Mouse (Mus musculus) T-helper 2 cell (primary cell): ENCODE data around the gene Zbp1.

Experiments
- in situ Hi-C: fragments of 300-600 bp; cut with MboI, MseI; formaldehyde crosslinking; loops from one replicate; pipeline ENCODE4 v1.15.1; 2025; ENCODE audit warnings: high pct_unique_total_duplicates

Gene Zbp1

DNA sequence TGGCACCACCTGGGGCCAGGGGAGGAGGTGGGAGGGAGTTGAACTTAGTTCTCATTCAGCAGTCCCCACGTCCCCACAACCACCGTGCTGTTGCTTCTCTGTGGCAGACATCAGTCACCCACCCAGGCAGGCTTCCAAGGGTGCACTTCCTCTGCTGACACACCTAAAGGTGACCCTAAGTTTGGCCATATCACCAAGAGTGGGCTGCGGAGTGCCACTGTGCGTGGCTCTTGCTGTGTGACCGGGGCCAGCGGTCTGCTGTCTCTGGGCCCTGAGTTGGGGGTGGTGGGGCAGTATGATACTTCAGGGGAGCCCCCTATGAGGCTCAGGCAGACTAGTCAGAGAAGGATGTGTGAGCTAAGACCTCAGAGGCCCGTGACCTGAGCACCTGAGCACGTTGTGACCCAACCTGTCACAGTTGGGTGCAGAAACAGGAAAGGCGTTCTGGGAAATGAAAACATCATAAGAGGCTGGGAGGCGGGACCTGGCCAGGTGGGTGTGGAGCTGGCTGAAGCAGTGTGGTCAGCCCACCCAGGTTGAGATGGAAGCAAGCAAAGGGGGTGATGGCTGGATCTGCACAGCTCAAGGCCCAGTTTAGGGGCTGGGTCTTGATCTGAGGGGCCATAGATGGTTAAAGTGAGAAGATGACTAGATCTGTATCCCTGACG lies 37.9 kb downstream of the Zbp1 start:
- in situ Hi-C loops, result loop anchor here (5.0 kb wide), 2 partner anchors 74 to 371 kb away; no protein-coding TSS in a partner anchor

- in situ Hi-C loops, result loop anchor here (5.0 kb wide), 2 partner anchors 73 to 372 kb away; no protein-coding TSS in a partner anchor
Observed at GRCm38 (mm10) chr2:173180026-173180425, 38.7 kb downstream of the Zbp1 start.

GRCm38 (mm10) chr2:173179046-173179445 lies 39.7 kb downstream of the Zbp1 start:
- in situ Hi-C loops, result no loop called here

GRCm38 (mm10) chr2:173177951-173178350 lies 40.8 kb downstream of the Zbp1 start:
- in situ Hi-C loops, result no loop called here

GRCm38 (mm10) chr2:173177481-173177880 lies 41.2 kb downstream of the Zbp1 start:
- in situ Hi-C loops, result no loop called here

GRCm38 (mm10) chr2:173175703-173176102 lies 43.0 kb downstream of the Zbp1 start:
- in situ Hi-C loops, result no loop called here

- in situ Hi-C loops, result no loop called here
Observed at GRCm38 (mm10) chr2:173174569-173174968, 44.2 kb downstream of the Zbp1 start.

DNA sequence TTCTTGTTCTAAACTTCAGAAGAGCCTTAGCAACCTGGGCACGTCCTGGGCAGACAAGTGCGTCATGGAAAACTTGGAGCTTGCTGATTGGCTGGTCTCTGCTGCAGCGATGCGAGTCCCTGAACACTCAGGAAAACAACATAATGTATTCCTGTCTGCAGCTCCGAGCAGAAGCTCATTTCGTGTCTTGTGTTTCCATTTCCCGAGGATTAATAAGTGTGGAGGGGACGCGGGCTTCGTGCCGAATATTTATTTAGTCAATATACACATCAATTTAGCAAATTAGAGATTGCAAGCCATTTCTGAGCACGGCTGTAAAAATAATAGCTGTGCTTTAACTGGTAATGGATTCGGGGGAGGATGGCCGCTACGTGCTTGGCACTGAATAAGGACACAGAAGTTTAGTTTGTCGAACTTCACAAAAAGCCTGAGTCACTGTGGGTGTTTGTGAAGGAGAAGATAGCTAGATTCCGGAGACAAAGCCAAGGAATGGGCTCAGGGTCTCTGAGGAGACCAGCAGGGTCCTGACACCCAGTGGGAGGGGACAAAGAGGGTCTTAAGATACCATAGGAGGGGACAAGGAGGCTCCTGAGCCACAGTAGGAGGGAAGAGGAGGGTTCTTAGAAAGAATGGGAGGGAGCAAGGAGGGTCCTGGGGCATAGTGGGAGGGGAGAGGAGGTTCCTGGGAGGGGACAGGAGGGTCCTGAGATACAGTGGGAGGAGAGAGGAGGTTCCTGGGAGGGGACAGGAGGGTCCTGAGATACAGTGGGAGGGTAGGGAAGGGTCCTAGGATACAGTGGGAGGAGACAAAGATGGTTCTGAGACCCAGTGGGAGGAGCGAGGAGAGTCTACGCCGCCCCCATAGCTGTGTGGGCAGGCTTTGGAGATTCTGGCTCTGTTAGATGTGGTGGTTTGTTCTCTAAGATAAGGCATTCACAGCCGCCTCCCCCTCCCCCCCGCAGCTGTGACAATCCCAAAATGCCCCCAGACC lies 44.9 kb downstream of the Zbp1 start:
- in situ Hi-C loops, result no loop called here

DNA sequence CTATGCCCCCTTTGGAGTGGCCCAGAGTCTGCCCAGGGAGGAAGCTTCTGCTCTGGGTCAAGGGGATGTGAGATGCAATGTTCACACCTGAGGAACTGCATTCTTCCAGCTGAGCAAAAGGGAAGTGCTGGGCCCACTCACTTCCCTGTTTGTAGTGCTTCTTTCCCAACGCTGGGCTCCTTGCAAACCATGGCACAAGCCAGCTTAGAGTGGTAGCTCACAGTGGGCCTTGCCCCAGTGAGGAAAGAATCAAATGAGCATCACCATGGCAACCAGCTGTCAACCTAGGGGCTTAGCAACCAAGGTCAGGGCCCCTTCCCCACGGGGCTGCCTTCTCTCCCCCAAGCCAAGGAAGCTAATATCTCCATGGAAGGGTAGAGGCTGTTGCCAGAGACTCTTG lies 45.7 kb downstream of the Zbp1 start:
- in situ Hi-C loops, result no loop called here

GRCm38 (mm10) chr2:173172386-173172785 lies 46.3 kb downstream of the Zbp1 start:
- in situ Hi-C loops, result no loop called here

DNA sequence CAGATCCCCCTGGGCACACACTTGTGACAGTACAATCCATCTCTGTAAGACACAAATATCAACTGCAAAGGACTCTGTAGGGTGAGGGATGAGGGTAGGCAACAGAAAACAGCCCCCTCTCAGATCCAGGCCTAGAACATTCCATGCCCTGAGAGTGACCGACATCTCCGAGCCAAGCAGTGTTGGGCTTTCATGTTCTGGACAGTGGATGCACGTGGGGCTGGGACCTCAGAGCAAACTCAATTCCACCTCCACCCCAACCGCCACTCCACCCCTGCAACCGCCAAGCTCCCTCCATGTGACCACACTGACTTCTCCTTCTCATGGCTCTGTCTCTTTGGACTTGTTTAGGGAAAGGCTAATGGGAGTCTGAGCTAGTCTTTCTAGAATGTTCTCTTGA lies 46.8 kb downstream of the Zbp1 start:
- in situ Hi-C loops, result no loop called here

DNA sequence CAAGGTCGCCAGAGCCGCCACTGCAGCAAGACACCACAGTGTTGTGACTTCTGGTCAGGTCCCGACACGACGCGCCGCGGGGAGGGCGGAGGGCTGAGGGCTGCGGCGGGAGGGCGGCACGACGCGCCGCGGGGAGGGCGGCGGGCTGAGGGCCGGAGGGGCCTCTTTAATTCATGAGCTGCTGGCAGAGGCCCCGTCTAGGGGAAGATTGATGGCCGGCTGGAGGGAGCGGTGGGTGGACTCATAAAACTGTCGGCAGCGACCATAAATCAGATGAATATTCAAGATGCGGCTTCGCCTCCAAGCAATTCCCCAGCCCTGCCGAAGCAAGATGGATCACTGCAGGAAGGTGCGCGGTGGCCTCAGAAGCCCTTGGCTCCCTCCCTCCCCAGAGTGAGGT lies 47.3 kb downstream of the Zbp1 start:
- in situ Hi-C loops, result no loop called here

DNA sequence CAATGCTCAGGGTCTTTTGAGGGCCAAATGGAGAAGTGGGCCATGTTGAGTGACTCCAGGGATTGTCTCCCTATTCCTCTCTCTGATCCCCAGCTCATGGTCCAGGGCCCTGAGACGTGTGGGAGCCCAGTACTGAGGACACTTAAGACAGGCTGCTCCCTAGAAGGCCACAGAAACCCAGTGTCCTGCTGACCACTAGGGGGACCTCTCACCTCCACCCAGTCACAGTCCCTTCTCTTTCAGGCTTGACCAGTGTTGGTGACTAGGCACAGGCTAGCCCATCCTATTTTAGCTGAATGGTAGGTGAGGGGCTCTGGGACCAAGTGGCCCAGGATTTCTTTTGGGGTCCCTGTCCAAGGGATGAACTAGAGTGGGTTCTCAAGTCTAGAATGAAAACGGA lies 48.0 kb downstream of the Zbp1 start:
- in situ Hi-C loops, result no loop called here

- in situ Hi-C loops, result no loop called here
Observed at GRCm38 (mm10) chr2:173170081-173170480, 48.6 kb downstream of the Zbp1 start.

GRCm38 (mm10) chr2:173168411-173168851 lies 50.3 kb downstream of the Zbp1 start:
- in situ Hi-C loops, result loop anchor here (5.0 kb wide), 1 partner anchor 41 kb away; no protein-coding TSS in a partner anchor

DNA sequence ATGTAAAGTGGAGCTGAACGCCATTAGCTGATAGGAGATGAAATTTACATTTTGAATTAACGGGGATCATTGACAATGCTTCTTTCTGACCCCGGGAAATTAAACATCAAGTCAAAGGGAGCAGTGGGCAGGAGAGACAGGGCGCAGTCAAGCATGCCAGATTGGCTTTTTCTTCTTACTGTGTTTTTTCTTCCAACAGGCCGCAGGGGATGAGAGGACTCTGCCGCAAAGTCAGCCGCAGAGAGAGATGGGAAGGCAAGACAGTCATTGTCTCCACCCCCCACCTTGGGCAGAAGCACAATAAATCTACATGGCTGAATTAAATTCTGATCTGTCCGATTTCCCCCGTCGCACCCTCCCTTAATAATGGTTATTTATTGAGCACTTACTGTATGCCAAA lies 53.4 kb downstream of the Zbp1 start:
- in situ Hi-C loops, result loop anchor here (5.0 kb wide), 1 partner anchor 38 kb away; no protein-coding TSS in a partner anchor

DNA sequence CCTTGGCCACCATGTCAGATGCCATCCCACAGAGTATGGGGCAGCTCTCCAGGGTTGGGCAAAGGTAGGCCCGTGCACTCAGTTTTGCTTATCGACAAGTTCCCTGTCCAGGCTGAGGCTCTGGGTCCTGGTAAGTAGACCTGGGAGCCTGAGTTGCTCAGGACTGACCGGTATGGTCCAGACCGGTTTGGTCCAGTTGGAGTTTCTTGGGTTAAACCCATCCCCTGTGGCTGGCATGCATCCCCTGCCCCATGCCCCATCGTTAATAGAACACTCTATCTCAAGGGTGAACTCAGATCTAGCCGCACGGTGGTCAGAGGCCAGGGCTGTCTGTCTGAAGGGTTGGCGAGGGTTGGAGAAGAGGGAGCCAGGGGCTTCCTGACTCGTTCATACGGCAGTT lies 53.8 kb downstream of the Zbp1 start:
- in situ Hi-C loops, result loop anchor here (5.0 kb wide), 1 partner anchor 38 kb away; no protein-coding TSS in a partner anchor

GRCm38 (mm10) chr2:173164358-173164757 lies 54.4 kb downstream of the Zbp1 start:
- in situ Hi-C loops, result no loop called here

DNA sequence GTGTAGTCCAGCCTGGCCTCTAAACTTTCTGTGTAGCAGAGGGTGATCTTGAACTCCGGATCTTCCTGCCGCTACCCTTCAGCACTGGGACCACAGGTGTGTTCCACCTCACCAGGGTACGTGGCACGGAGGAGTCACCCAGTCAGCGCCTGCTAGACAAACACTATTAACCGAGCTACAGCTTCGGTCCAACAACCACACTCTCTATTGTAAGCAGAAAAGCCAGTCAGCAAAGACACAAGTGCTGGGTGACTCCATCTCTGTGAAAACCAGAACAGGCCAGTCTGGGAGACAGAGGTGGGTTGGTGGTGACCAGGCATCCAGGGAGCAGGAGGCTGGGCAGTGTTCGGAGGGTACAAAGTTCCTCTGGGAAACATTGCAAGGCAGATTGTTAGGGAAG lies 55.3 kb downstream of the Zbp1 start:
- in situ Hi-C loops, result no loop called here

- in situ Hi-C loops, result no loop called here
Observed at GRCm38 (mm10) chr2:173159354-173160311, 59.1 kb downstream of the Zbp1 start.

DNA sequence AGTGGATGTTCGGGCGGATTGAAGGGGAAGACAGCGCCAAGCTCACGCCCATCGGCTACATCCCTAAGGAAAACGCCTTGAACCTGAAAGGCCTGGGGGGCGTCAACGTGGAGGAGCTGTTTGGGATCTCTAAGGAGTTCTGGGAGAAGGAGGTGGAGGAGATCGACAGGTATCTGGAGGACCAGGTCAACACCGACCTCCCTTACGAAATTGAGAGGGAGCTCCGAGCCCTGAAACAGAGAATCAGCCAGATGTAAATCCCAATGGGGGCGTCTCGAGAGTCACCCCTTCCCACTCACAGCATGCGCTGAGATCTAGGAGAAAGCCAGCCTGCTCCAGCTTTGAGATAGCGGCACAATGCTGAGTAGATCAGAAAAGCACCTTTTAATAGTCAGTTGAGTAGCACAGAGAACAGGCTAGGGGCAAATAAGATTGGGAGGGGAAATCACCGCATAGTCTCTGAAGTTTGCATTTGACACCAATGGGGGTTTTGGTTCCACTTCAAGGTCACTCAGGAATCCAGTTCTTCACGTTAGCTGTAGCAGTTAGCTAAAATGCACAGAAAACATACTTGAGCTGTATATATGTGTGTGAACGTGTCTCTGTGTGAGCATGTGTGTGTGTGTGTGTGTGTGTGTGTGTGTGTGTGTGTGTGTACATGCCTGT lies 60.2 kb downstream of the Zbp1 start:
- in situ Hi-C loops, result no loop called here
